Mouse (Mus musculus) stomach, postnatal 0 days (tissue): ENCODE measurements around the gene Ccdc40. TPM values are rescaled to one million over a fixed set of nuclear protein-coding genes. Genes with fewer than 3 reads are reported as not detected.

Experiments used
- ATAC-seq: fragments of 200-750 bp; cut with Nextera tagmentation; 2 replicates; pipeline ENCODE4 v1.8.0; 2017; ENCODE audit not compliant: low FRiP score, low TSS enrichment
- DNase-seq: peaks from one replicate; pipeline ENCODE4 v3.0.0-alpha.2; 2016; ENCODE audit warnings: low spot score
- H3K27ac ChIP-seq: fragments of 300-500 bp; sonication (generic); replicated peaks from 2 replicates; pipeline ENCODE4 v1.5.1; 2014; ENCODE audit warnings: mild to moderate bottlenecking, control low read depth
- H3K27me3 ChIP-seq: fragments of 300-500 bp; sonication (generic); 2 replicates; pipeline ENCODE4 v1.6.1; 2014; ENCODE audit warnings: low read length; ENCODE audit not compliant: control insufficient read depth, insufficient read depth
- H3K36me3 ChIP-seq: fragments of 300-500 bp; sonication (generic); 2 replicates; pipeline ENCODE4 v1.6.1; 2014; ENCODE audit warnings: low read length, mixed read lengths; ENCODE audit not compliant: control insufficient read depth, insufficient read depth
- H3K4me1 ChIP-seq: fragments of 300-500 bp; sonication (generic); replicated peaks from 2 replicates; pipeline ENCODE4 v1.6.1; 2014; ENCODE audit warnings: antibody characterized with exemption; ENCODE audit not compliant: control insufficient read depth, insufficient read depth
- H3K4me2 ChIP-seq: fragments of 300-500 bp; sonication (generic); replicated peaks from 2 replicates; pipeline ENCODE4 v1.6.1; 2014; ENCODE audit warnings: low read depth, mild to moderate bottlenecking, control low read depth, moderate library complexity
- H3K4me3 ChIP-seq: fragments of 300-500 bp; sonication (generic); 2 replicates; pipeline ENCODE4 v1.5.1; 2014; ENCODE audit warnings: low read depth, low read length, control low read depth
- H3K9ac ChIP-seq: fragments of 300-500 bp; sonication (generic); 2 replicates; pipeline ENCODE4 v1.6.1; 2014; ENCODE audit warnings: mild to moderate bottlenecking, low read length, control low read depth, mixed read lengths
- H3K9me3 ChIP-seq: fragments of 300-500 bp; sonication (generic); 2 replicates; pipeline ENCODE4 v1.6.1; 2016; ENCODE audit warnings: low read length; ENCODE audit not compliant: control insufficient read depth
- CTCF ChIP-seq: IDR thresholded peaks from 2 replicates; pipeline ENCODE4 v1.5.1; 2016; ENCODE audit warnings: antibody characterized with exemption, low read depth, mild to moderate bottlenecking, moderate library complexity
- EP300 ChIP-seq: optimal IDR thresholded peaks from 2 replicates; pipeline ENCODE3; 2016; ENCODE audit warnings: antibody characterized with exemption
- WGBS: fragments of 180-500 bp; shearing (Covaris S2); extraction: QIAGEN DNeasy Blood & Tissue Kit; methylation state at CpG from one replicate; pipeline ENCODE4 v1.1.7; 2014; 5-methylcytosine and 5-hydroxymethylcytosine counted together
- polyA plus RNA-seq: library from polyadenylated mRNA; unstranded; fragments of >200 nt; fragmentation: Nextera tagmentation; extraction: Ambion mirVana; gene quantifications from 2 replicates; pipeline ENCODE4 v1.2.1, GENCODE M21; 2015

Ccdc40 gene
- polyA plus RNA-seq, 1 experiment from 2014 or later: 1.2 TPM

GRCm38 (mm10) chr11:119203423-119203822, 24.9 kb upstream of the Ccdc40 start:
- no peaks in the 10 kb centered on the region for H3K9me3 ChIP-seq
- H3K9ac ChIP-seq: no peak overlapping the region
- H3K36me3 ChIP-seq: no peaks in the 10 kb centered on the region; the same call in none of the 2 replicates
- TF ChIP-seq CTCF: peak; percentile 92
- TF ChIP-seq EP300: no peak
- no peak overlapping the region for H3K4me3 ChIP-seq
- H3K27ac ChIP-seq: no peak overlapping the region
- ATAC-seq (peak; percentile 45), DNase-seq (peak; percentile 62)
- WGBS: 47% methylated on average over 5 of the region's 5 CpGs
- no peaks in the 10 kb centered on the region for H3K27me3 ChIP-seq
- no peak overlapping the region for H3K4me2 ChIP-seq
- no peaks in the 10 kb centered on the region for H3K4me1 ChIP-seq

GRCm38 (mm10) chr11:119205738-119206137, 22.6 kb upstream of the Ccdc40 start:
- ATAC-seq (no peak), DNase-seq (no peak)
- no peak overlapping the region for H3K9ac ChIP-seq
- WGBS: 88% methylated on average over 10 of the region's 10 CpGs
- H3K36me3 ChIP-seq: no peaks in the 10 kb centered on the region; the same call in none of the 2 replicates
- H3K27ac ChIP-seq: no peak overlapping the region
- TF ChIP-seq CTCF (peak; percentile 41), EP300 (no peak)
- no peak overlapping the region for H3K4me3 ChIP-seq
- no peaks in the 10 kb centered on the region for H3K9me3 ChIP-seq
- no peak overlapping the region for H3K4me2 ChIP-seq
- H3K27me3 ChIP-seq: no peaks in the 10 kb centered on the region
- peaks cover 5% of the 10 kb centered on the region for H3K4me1 ChIP-seq

- Histone ChIP-seq H3K9me3 (no peaks in the 10 kb centered on the region), H3K4me2 (no peak overlapping the region), H3K27ac (no peak overlapping the region), H3K9ac (no peak overlapping the region), H3K4me3 (no peak overlapping the region), H3K4me1 (peaks cover 5% of the 10 kb centered on the region), H3K27me3 (no peaks in the 10 kb centered on the region), H3K36me3 (no peaks in the 10 kb centered on the region; the same call in none of the 2 replicates)
- WGBS: 39% methylated on average over 5 of the region's 5 CpGs
- DNase-seq (peak; percentile 82), ATAC-seq (0 out of 2 replicates have a peak, but pooled peaks have one; percentile 22)
- TF ChIP-seq EP300 (no peak), CTCF (peak; percentile 94)
Observed at GRCm38 (mm10) chr11:119206562-119206961, 21.8 kb upstream of the Ccdc40 start.

GRCm38 (mm10) chr11:119207986-119208385, 20.4 kb upstream of the Ccdc40 start:
- ATAC-seq (no peak), DNase-seq (no peak)
- Histone ChIP-seq H3K9me3 (no peaks in the 10 kb centered on the region), H3K9ac (no peak overlapping the region), H3K4me1 (peaks cover 5% of the 10 kb centered on the region), H3K4me3 (no peak overlapping the region), H3K36me3 (no peaks in the 10 kb centered on the region; the same call in none of the 2 replicates), H3K27me3 (no peaks in the 10 kb centered on the region), H3K4me2 (no peak overlapping the region), H3K27ac (no peak overlapping the region)
- 91% methylated on average over 6 of the region's 6 CpGs for WGBS
- no peak for TF ChIP-seq EP300
- TF ChIP-seq CTCF: no peak

GRCm38 (mm10) chr11:119208870-119209370, 19.5 kb upstream of the Ccdc40 start:
- H3K27ac ChIP-seq: no peak overlapping the region
- WGBS: 89% methylated on average over 18 of the region's 20 CpGs
- no peak for ATAC-seq

GRCm38 (mm10) chr11:119209371-119210025, 18.9 kb upstream of the Ccdc40 start:
- Histone ChIP-seq H3K27ac (no peak overlapping the region), H3K4me3 (no peak overlapping the region), H3K4me1 (peaks cover 12% of the 10 kb centered on the region), H3K27me3 (no peaks in the 10 kb centered on the region), H3K9ac (no peak overlapping the region), H3K4me2 (no peak overlapping the region), H3K9me3 (no peaks in the 10 kb centered on the region), H3K36me3 (no peaks in the 10 kb centered on the region; the same call in none of the 2 replicates)
- ATAC-seq (peak; percentile 34; the same call in 1 of the 2 replicates), DNase-seq (no peak)
- 61% methylated on average over 10 of the region's 10 CpGs for WGBS
- TF ChIP-seq CTCF (no peak), EP300 (no peak)

More at GRCm38 (mm10) chr11:119208870-119209370, 19.5 kb upstream of the Ccdc40 start:
- no peak overlapping the region for H3K4me3 ChIP-seq
- H3K9ac ChIP-seq: no peak overlapping the region
- H3K4me2 ChIP-seq: no peak overlapping the region
- peaks cover 11% of the 10 kb centered on the region for H3K4me1 ChIP-seq
- H3K9me3 ChIP-seq: no peaks in the 10 kb centered on the region
- DNase-seq: no peak
- no peaks in the 10 kb centered on the region for H3K27me3 ChIP-seq
- H3K36me3 ChIP-seq: no peaks in the 10 kb centered on the region; the same call in none of the 2 replicates
- no peak for TF ChIP-seq EP300
- no peak for TF ChIP-seq CTCF
